Mouse (Mus musculus) duodenum, adult 2 months (tissue): ENCODE data around the gene Mup7. TPM values are rescaled to one million over a fixed set of nuclear protein-coding genes. Genes with fewer than 3 reads are reported as not detected.

ENCODE experiments used
- polyA plus RNA-seq: library from polyadenylated mRNA; depleted of rRNA; stranded (reverse); fragments of >200 nt; gene quantifications from 2 replicates; pipeline ENCODE4 v1.2.3, GENCODE M21; 2012; ENCODE audit warnings: low replicate concordance; rRNA removed

Gene Mup7
- polyA plus RNA-seq: not detected in 2 replicates

DNA sequence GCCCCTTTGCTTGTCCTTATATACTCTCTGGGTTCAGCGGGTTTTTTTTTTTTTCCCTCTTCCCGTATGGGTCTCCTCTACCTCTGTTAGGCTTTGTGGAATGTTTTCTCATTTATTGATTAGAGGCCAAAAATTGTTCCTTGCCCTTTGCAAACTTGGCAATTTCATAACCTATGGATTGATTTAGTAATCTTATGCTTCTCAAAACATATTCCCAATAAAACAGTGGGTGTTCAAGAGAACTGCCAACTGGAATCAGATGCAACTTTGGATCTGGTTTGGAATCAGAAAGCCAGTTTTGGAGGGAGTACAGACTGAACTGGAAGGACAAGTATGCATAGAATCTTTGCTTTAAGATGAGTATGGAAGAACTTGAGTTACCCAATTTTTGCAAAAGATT, at the start of gene Mup7:
Gene Mup7, minus strand, starts transcription at position 101 of the 400 bp plus-strand sequence.

Other genes starting within 250 kb of the Mup7 start
- not detected in 2 replicates for gene Slc46a2, start 155.4 kb downstream of the Mup7 start, polyA plus RNA-seq
- not detected in 2 replicates for gene Mup4, start 109.8 kb downstream of the Mup7 start, polyA plus RNA-seq
- not detected in 2 replicates for gene Mup6, start 106.2 kb downstream of the Mup7 start, polyA plus RNA-seq
- gene Mup2, start 83.8 kb upstream of the Mup7 start, polyA plus RNA-seq: not detected in 2 replicates
- 0.26 TPM in 1 of 2 replicates, not detected in the other for gene Mup8, start 152.1 kb upstream of the Mup7 start, polyA plus RNA-seq